Mouse (Mus musculus): ENCODE measurements around the gene Megf11.
A peak's percentile ranks its signal among the peaks of the same experiment; 100 is the strongest.
"Not testable (repeated sequence)": the region's sequence is repeated elsewhere in the genome, so short reads cannot be mapped to it uniquely, and the experiment has no call there.

The Megf11 gene

GRCm38 (mm10) chr9:64703420-64703965, 318.1 kb downstream of the Megf11 start:
- DNase-seq, result no peak

DNA sequence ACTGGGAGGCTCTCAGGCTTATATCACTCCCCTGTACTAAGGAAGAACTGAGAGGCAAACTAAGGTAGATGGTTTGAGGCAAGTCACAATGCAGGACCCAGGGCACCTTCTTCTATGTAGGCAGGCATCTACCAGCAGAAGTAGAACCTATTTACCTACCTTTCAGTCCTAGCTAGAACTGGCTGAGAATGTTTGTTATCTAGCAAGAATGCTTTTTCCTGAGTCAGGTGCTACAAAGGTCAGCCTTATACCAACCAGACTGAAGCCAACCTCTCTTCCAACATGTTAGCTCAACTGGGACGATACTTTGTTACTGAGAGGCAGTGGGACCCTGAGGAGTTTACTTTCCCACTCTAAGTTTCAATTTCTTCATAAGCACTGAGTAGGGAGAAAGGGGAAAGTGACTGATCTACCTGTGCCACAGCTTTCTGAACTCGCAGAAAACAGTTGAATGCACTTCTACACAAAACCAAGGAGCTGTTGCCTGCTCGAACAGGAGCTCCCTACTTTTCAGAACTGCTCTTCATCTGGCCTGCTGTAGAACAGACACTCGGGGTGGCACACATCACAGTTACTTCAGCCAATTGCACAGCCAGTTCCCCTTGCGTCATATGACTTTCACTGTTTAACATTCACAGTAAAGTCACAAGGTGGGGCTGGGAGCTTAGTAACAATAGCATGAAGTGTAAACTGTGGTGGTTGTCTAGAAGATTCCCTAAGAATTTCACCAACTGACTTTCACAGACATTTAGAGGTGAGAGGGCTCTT, 318.8 kb downstream of the Megf11 start:
- DNase-seq, result peak in 1 of 2 experiments; percentile 33

GRCm38 (mm10) chr9:64710291-64710690, 324.9 kb downstream of the Megf11 start:
- DNase-seq, result not testable (repeated sequence)

DNA sequence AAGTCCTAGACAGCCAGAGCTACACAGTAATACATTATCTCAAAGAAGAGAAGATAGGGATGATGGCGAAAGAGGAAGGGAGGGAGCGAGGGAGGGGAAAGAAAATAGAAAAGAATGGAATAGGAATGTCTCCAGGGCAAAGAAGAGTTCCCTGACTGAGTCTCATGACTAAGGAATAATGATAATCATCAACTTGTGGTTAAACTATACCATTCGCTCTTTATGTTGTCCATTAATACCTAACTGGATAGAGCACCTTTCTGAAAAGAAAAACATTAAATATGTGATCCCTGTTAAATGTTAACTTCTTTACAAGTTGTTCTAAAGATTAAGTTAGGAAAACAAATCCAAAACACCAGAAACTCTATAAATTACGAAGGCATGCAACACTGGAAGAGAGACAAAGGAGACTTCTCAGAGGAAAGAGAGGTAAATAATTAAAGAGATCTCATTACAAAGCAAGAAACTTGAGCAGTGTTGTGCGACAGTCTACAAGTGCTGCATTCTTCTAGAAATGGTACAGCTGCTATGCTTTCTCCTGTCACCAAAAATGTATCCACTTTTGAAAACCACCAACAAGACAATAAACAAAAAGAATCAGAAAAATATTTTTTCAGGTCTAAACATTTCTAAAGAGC, 334.2 kb downstream of the Megf11 start:
- no peak for DNase-seq

- no peak for DNase-seq
Measured at GRCm38 (mm10) chr9:64726454-64726853, 341.0 kb downstream of the Megf11 start.

DNA sequence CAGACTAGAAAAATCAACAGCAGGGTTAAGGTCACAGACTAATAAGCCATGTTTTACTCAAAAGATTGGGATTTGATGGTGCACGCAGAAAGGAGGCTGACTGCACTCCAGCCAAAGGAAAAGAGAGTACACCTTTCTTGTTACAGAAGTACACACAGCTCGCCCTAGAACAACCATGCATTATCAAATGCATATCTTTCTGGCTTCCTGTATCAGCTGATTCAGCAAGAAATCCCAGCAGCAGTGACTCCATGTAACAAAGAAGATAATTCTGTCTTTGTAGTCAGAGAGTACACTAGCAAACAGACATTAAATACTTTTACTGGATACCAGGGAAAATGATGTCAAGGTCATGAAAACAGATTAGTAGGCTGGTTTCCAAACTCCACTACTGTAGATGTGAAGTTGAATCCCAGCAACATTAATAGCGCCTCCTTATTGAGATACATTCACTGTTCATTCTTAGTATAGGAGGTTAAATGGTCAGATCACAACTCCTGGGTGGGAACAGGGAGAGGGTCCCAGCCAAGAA, 345.7 kb downstream of the Megf11 start:
- DNase-seq, result no peak

DNA sequence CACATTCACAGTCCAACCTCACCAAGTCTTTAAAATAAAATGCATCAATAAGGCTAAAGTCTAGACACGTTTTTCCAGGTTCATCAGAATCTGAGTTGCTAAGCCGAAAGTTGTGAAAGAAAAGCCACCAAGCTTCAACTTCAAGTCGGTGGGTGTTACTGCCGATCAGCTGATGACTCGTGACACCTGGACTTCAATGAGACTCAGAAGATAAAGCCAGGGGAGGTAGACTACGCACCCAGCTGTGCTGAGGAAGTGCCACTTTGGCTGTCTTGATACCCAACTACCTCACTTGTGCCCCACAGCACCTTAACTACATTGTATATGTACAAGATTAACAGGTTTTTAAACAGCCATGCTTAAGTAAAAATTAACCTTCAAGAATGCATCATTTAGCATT, 348.7 kb downstream of the Megf11 start:
- DNase-seq, result no peak

DNA sequence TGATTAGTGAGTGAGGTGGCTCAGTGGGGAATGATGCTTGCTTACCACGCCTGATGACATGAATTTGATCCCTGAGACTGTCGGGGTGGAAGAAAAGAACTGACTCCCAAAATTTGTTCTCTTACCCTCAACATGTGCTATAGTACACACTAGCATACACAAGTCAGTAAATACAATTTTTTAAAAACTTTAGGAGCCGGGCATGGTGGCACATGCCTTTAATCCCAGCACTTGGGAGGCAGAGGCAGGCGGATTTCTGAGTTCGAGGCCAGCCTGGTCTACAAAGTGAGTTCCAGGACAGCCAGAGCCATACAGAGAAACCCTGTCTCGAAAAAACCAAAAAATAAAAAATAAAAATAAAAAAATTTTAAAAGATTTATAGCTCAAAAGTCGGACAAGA, 349.6 kb downstream of the Megf11 start:
- DNase-seq, result not testable (repeated sequence)

- DNase-seq, result no peak
Measured at GRCm38 (mm10) chr9:64736076-64736638, 350.7 kb downstream of the Megf11 start.

GRCm38 (mm10) chr9:64736639-64737405, 351.4 kb downstream of the Megf11 start:
- peak; percentile 74 to 82 for DNase-seq

DNA sequence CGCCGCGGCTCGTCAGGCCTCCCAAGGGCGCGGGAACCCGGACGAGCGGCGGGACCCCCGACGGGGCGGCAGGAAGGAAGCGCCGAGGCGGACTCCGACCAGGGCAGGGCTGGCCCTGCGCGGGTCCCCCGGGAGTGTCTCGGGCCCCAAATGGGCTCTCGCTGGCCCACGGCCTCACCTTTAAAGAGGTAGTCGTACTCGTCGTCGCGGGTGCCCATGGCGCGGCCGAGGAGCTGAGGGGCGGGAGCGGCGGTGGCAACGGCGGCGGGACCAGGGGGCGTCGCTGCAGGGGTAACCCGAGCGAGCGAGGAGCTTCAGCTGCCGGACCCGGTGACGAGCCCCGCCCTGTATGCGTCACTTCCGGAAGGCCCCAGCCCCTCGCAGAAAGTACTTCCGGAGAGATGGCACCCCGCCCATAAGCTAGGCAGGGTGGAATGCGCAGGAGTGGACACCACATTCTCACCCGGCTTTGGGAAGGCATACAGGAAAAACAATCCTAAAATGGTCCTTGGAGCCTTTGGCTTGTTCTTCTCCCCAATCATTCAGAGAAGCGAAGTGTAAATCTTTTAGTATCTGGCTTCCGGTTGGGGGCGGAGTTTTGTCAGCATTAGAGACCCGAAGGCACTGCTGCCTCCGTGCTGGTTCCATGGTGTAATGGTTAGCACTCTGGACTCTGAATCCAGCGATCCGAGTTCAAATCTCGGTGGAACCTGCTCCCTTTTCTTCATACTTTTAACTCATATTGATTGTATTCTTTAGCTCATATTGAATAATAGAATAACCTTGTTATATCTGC, 352.2 kb downstream of the Megf11 start, which contains the start of gene Rab11a:
Gene Rab11a, minus strand, starts transcription at position 353 of the 796 bp plus-strand sequence.
- DNase-seq, result peak; percentile 97 to 99

DNA sequence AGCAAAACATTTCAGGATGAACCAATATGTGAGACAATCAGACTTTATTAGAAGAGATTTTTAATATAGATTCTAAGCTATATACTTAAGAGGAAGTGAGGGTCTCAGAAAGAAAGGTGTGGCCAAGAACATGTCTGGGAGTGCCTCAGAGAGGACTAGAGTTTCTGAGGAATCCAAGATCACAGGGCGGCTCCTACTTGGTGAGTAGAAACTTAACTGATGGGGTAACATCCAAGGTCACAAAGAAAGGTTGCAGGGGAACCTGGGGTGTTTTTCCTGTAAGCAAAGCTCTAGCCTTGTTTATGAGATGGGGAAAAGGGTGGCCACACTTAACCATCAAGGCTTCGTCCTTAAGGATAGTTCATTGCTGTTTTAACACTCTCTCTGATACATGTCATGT, 353.6 kb downstream of the Megf11 start:
- no peak for DNase-seq

DNA sequence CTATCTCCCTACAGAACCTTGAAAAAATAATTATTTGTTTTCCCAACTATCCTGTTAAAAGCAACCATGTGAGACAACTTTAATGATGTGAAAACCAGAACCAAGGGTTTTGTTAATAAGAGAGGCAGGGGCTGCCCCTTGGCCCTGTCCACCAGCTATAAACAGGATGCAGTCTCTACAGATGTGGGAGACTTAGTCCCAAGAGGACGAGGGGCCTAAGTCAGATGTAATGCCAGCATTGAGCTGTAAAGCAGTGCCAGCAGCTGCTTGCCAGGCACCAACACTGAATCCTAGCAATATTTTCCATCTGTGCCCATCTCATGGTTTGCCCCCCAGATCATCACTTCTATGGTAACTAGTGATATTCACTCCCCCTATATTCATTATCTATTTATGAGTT, 357.0 kb downstream of the Megf11 start:
- no peak for DNase-seq

DNA sequence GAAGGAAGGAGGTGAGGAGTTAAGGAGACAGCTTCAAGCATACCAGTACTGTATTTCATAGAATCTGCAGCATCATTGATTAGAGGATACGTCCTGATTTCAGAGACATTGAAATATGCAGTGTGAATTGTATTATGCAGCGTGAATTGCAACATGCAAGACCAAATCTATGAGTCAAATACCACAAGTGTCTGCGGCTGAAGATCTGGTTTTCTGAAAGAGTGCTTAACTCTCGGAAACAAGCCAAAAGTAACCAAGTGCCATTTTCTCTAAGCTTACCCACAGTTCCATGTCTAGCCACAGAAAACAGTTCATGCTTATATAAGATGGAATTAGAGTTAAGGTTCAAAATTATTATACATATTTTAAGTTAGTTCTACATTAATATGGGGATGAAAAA, 362.3 kb downstream of the Megf11 start:
- DNase-seq, result no peak

DNA sequence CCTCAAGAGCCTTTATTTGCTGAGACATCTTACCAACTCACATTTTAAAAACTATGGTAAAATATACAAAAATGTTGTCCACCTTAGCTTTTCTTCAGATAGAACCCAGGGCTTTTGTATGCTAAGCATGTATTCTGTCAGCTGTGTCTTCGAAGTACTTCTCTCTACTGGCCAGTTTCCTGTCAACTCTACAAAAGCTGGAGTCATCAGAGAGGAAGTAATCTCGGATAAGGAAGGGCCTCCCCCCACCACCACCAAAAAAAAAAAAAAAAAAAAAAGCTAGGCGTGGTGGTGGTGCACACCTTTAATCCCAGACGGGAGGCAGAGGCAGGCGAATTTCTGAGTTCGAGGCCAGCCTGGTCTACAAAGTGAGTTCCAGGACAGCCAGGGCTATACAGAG, 363.9 kb downstream of the Megf11 start:
- DNase-seq, result no peak

DNA sequence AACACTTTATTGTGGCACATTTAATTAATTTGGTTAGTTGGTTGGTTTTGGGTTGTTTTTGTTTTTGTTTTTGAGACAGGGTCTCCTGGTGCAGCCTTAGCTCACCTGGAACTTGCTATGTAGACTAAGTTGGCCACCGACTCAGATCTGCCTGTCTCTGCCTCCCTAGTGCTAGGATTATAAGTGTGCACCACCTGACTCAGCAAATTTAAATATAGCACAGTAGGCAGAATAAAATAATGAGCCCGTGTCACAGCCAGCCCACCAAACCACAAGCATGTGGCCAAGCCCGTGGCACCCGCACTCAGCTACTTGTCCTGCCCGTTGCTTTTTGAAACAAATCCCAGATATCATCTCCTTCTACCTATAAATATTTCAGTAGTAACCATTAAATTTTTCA, 367.1 kb downstream of the Megf11 start:
- DNase-seq, result no peak

- DNase-seq, result no peak
Measured at GRCm38 (mm10) chr9:64758052-64758451, 372.6 kb downstream of the Megf11 start.
